Mouse (Mus musculus) heart, adult 11 months (tissue): ENCODE results near the gene Gm21518.
"Not testable (repeated sequence)": the region's sequence is repeated elsewhere in the genome, so short reads cannot be mapped to it uniquely, and the experiment has no call there.

ENCODE experiments used
- DNase-seq: peaks from one replicate; pipeline ENCODE4 v3.0.0; 2022

Gene Gm21518

GRCm38 (mm10) chrY:62190566-62190965 lies at the start of gene Gm21518:
Gm21518 (plus strand) TSS chrY:62190866.
- DNase-seq = not testable (repeated sequence)
